Mouse (Mus musculus): ENCODE data around the gene Ms4a6d.
"Not testable (repeated sequence)": the region's sequence is repeated elsewhere in the genome, so short reads cannot be mapped to it uniquely, and the experiment has no call there.

Ms4a6d gene

GRCm38 (mm10) chr19:11554726-11555125 is 49.9 kb downstream of the Ms4a6d start:
- DNase-seq (ENCODE audit: low spot score in 2 of 2): no peak

- no peak for DNase-seq (ENCODE audit: low spot score in 2 of 2)
Observed at GRCm38 (mm10) chr19:11547911-11548310, 56.7 kb downstream of the Ms4a6d start.

GRCm38 (mm10) chr19:11544383-11544782 is 60.3 kb downstream of the Ms4a6d start:
- DNase-seq (ENCODE audit: low spot score in 2 of 2): not testable (repeated sequence)

- DNase-seq (ENCODE audit: low spot score in 2 of 2): not testable (repeated sequence)
Observed at GRCm38 (mm10) chr19:11540166-11540821, 64.4 kb downstream of the Ms4a6d start.

GRCm38 (mm10) chr19:11537336-11537735 is 67.3 kb downstream of the Ms4a6d start:
- DNase-seq (ENCODE audit: low spot score in 2 of 2): no peak

Data from frontal cortex, postnatal 25 days (tissue).